ENCODE assay signal across 8 mouse cellular contexts in genomic region chr8:108748851-108749376, GRCm38 (mm10).
DNase-seq lines count a peak whose midpoint lies in the region; ATAC-seq and TF ChIP-seq lines count a peak whose summit lies in the region.

No protein-coding gene starts in this region.

- 43% methylated on average over 6 of the region's 6 CpGs for WGBS in kidney, adult 2 months
- 0% methylated on average over 6 of the region's 6 CpGs for WGBS in hindbrain, embryonic 13.5 days
- 1% methylated on average over 6 of the region's 6 CpGs for WGBS in midbrain, embryonic 10.5 days

- no peak for TF ChIP-seq CTCF in kidney, adult 2 months (conservative IDR thresholded peaks at IDR 0.05; ENCODE audit: insufficient read depth, insufficient read length, low read depth, low read length)
- TF ChIP-seq CTCF in C2C12 (IDR thresholded peaks at IDR 0.05; ENCODE audit: control insufficient read depth, insufficient read depth, insufficient read length) = no peak

- H3K9ac ChIP-seq in hindbrain, embryonic 13.5 days = peak overlapping the region; percentile 49; the same call in 1 of the 2 replicates

- peak; percentile 45 for DNase-seq in kidney, adult 2 months
- DNase-seq in kidney, adult 18-20 months = no peak
- DNase-seq in embryo, embryonic 10.5 days (ENCODE audit: low spot score) = peak; percentile 60
- DNase-seq in midbrain, embryonic 10.5 days (ENCODE audit: low spot score) = peak; percentile 50
- no peak for DNase-seq in ovary, postnatal 10 days (ENCODE audit: low spot score)
- DNase-seq in urinary bladder, postnatal 25 days (ENCODE audit: low spot score) = no peak

- 0 out of 2 replicates have a peak, but pooled peaks cover 2% of the 10 kb centered on the region for H3K4me1 ChIP-seq in kidney, adult 2 months (ENCODE audit: control insufficient read depth, insufficient read depth, low read length)
- H3K4me1 ChIP-seq in hindbrain, embryonic 13.5 days (replicated peaks) = peaks cover 43% of the 10 kb centered on the region
- peaks cover 50% of the 10 kb centered on the region for H3K4me1 ChIP-seq in midbrain, embryonic 10.5 days

- no peak overlapping the region for H3ac ChIP-seq in C2C12 (ENCODE audit: control insufficient read depth, insufficient read length, low read depth)

- peaks cover 81% of the 10 kb centered on the region for H3K79me3 ChIP-seq in C2C12 (ENCODE audit: low read depth)

- no peaks in the 10 kb centered on the region for H3K27me3 ChIP-seq in kidney, adult 2 months (replicated peaks; ENCODE audit: control insufficient read depth, insufficient read depth, low read length)
- no peaks in the 10 kb centered on the region for H3K27me3 ChIP-seq in C2C12 (ENCODE audit: control insufficient read depth, insufficient read depth, insufficient read length)
- 0 out of 2 replicates have a peak, but pooled peaks cover 6% of the 10 kb centered on the region for H3K27me3 ChIP-seq in hindbrain, embryonic 13.5 days
- peaks cover 15% of the 10 kb centered on the region; the same call in 1 of the 2 replicates for H3K27me3 ChIP-seq in midbrain, embryonic 10.5 days (ENCODE audit: low read depth, poor library complexity, severe bottlenecking)

- no peaks in the 10 kb centered on the region for H3K9me3 ChIP-seq in hindbrain, embryonic 13.5 days
- H3K9me3 ChIP-seq in midbrain, embryonic 10.5 days (replicated peaks) = no peaks in the 10 kb centered on the region

- H3K79me2 ChIP-seq in C2C12 (ENCODE audit: control insufficient read depth, insufficient read depth) = peaks cover 100% of the 10 kb centered on the region

- H3K4me3 ChIP-seq in kidney, adult 2 months (ENCODE audit: insufficient read depth, low read depth, low read length) = no peak overlapping the region
- H3K4me3 ChIP-seq in C2C12 (ENCODE audit: insufficient read depth, poor library complexity, severe bottlenecking) = no peak overlapping the region
- H3K4me3 ChIP-seq in hindbrain, embryonic 13.5 days = no peak overlapping the region
- peak overlapping the region; percentile 2; the same call in 1 of the 2 replicates for H3K4me3 ChIP-seq in midbrain, embryonic 10.5 days

- ATAC-seq in hindbrain, embryonic 13.5 days (ENCODE audit: low FRiP score) = no peak

- no peak for TF ChIP-seq POLR2A in kidney, adult 2 months (IDR thresholded peaks at IDR 0.05; ENCODE audit: low read depth, low read length)

- H3K27ac ChIP-seq in kidney, adult 2 months (ENCODE audit: insufficient read depth, low read depth, low read length) = no peak overlapping the region
- H3K27ac ChIP-seq in hindbrain, embryonic 13.5 days = peak overlapping the region; percentile 32; the same call in 1 of the 2 replicates
- H3K27ac ChIP-seq in midbrain, embryonic 10.5 days (replicated peaks) = peak overlapping the region; percentile 55

- no peak overlapping the region for H3K4me2 ChIP-seq in hindbrain, embryonic 13.5 days

- no peaks in the 10 kb centered on the region for H3K36me3 ChIP-seq in kidney, adult 2 months (ENCODE audit: control insufficient read depth, insufficient read depth, low read length)
- no peaks in the 10 kb centered on the region for H3K36me3 ChIP-seq in C2C12 (ENCODE audit: control insufficient read depth, insufficient read depth)
- no peaks in the 10 kb centered on the region for H3K36me3 ChIP-seq in hindbrain, embryonic 13.5 days
- H3K36me3 ChIP-seq in midbrain, embryonic 10.5 days = peaks cover 13% of the 10 kb centered on the region

TF ChIP-seq in C2C12, 6 proteins besides CTCF, POLR2A, EP300 and RAD21:
- TF ChIP-seq USF1 (IDR thresholded peaks at IDR 0.05; ENCODE audit: low read depth) (no peak), MYOD1 (IDR thresholded peaks at IDR 0.05; ENCODE audit: control insufficient read depth, insufficient read length, low read depth) (peak; percentile 3)

Comparison
In these comparisons a context has a peak if more than half of its experiments do, and no peak if none do; other contexts are left out.
1. DNase-seq: peak in kidney, adult 2 months (single experiment), embryo, embryonic 10.5 days (single experiment) and midbrain, embryonic 10.5 days (single experiment); none in kidney, adult 18-20 months (single experiment), ovary, postnatal 10 days (single experiment) and urinary bladder, postnatal 25 days (single experiment).